Mouse (Mus musculus): ENCODE data around the gene Rad9a. TPM values are rescaled to one million over a fixed set of nuclear protein-coding genes. Genes with fewer than 3 reads are reported as not detected.

Gene Rad9a
- total and polyA plus RNA-seq, 3 experiments, result 21.3 to 37.9 TPM; not detected in 1

- H3K9ac ChIP-seq (ENCODE audit: control insufficient read depth, low read depth, low read length, poor library complexity, severe bottlenecking), result no peak overlapping the region
- H3K9me3 ChIP-seq (replicated peaks; ENCODE audit: insufficient read depth, low read length), result no peaks in the 10 kb centered on the region
- H3K27ac ChIP-seq (ENCODE audit: control insufficient read depth, low read depth, low read length), result no peak overlapping the region
- H3K79me2 ChIP-seq (ENCODE audit: control insufficient read depth, insufficient read depth, low read length, poor library complexity), result peaks cover 15% of the 10 kb centered on the region
- peaks cover 1 to 5% of the 10 kb centered on the region in 2 experiments; a peak in 2 of 4 replicates for H3K36me3 ChIP-seq (ENCODE audit: control insufficient read depth in 1 of 2, insufficient read depth in 2 of 2, low read length in 2 of 2)
- H3K4me1 ChIP-seq (ENCODE audit: control insufficient read depth in 1 of 2, insufficient read depth in 2 of 2, low read length in 2 of 2), result peaks cover 9 to 22% of the 10 kb centered on the region in 2 experiments; a peak in 3 of 4 replicates
- H3K4me3 ChIP-seq (ENCODE audit: control insufficient read depth in 1 of 2, insufficient read depth in 1 of 2, low read depth in 2 of 2, low read length in 2 of 2), result no peak overlapping the region
- no peaks in the 10 kb centered on the region for H3K27me3 ChIP-seq (ENCODE audit: control insufficient read depth in 1 of 2, insufficient read depth in 2 of 2, low read length in 2 of 2)
- no peak for TF ChIP-seq UBTF (IDR thresholded peaks at IDR 0.05; ENCODE audit: borderline replicate concordance, insufficient read depth, low read depth, low read length)
- no peak for TF ChIP-seq SMC3 (IDR thresholded peaks at IDR 0.05; ENCODE audit: low read depth, low read length)
- no peak for TF ChIP-seq MYC (IDR thresholded peaks at IDR 0.05; ENCODE audit: low read depth, low read length)
- no peak for TF ChIP-seq ZMIZ1 (IDR thresholded peaks at IDR 0.05; ENCODE audit: low read depth, low read length)
- no peak for TF ChIP-seq MAFK (IDR thresholded peaks at IDR 0.05; ENCODE audit: borderline replicate concordance, low read depth, low read length)
- TF ChIP-seq TCF12 (IDR thresholded peaks at IDR 0.05; ENCODE audit: low read depth, low read length), result no peak
- TF ChIP-seq POLR2AphosphoS5 (IDR thresholded peaks at IDR 0.05; ENCODE audit: borderline replicate concordance, low read depth, low read length), result no peak
- no peak for TF ChIP-seq POLR2AphosphoS2 (IDR thresholded peaks at IDR 0.05; ENCODE audit: low read length)
- TF ChIP-seq USF1 (IDR thresholded peaks at IDR 0.05; ENCODE audit: low read depth, low read length), result no peak
- no peak for TF ChIP-seq MAX (IDR thresholded peaks at IDR 0.05; ENCODE audit: low read length)
- no peak for TF ChIP-seq RAD21 (IDR thresholded peaks at IDR 0.05; ENCODE audit: low read depth, low read length)
- TF ChIP-seq EP300 (IDR thresholded peaks at IDR 0.05; ENCODE audit: low read depth in 1 of 2, low read length in 2 of 2), result no peak
- TF ChIP-seq KAT2A (conservative IDR thresholded peaks at IDR 0.05; ENCODE audit: low read depth, low read length), result no peak
- TF ChIP-seq USF2 (IDR thresholded peaks at IDR 0.05; ENCODE audit: borderline replicate concordance in 1 of 2, insufficient read depth in 1 of 2, low read depth in 1 of 2, low read length in 2 of 2), result no peak
- no peak for TF ChIP-seq ZKSCAN1 (IDR thresholded peaks at IDR 0.05; ENCODE audit: low read depth, low read length)
- no peak for DNase-seq (ENCODE audit: low read depth, low spot score)
These were observed 49.6 kb downstream of the Rad9a start for GRCm38 (mm10) chr19:4151898-4152297.

- Histone ChIP-seq H3K27me3 (ENCODE audit: control insufficient read depth in 1 of 2, insufficient read depth in 2 of 2, low read length in 2 of 2) (no peaks in the 10 kb centered on the region), H3K9me3 (replicated peaks; ENCODE audit: insufficient read depth, low read length) (no peaks in the 10 kb centered on the region), H3K9ac (ENCODE audit: control insufficient read depth, low read depth, low read length, poor library complexity, severe bottlenecking) (no peak overlapping the region), H3K4me3 (ENCODE audit: control insufficient read depth in 1 of 2, insufficient read depth in 1 of 2, low read depth in 2 of 2, low read length in 2 of 2) (no peak overlapping the region), H3K36me3 (ENCODE audit: control insufficient read depth in 1 of 2, insufficient read depth in 2 of 2, low read length in 2 of 2) (peaks cover 1 to 5% of the 10 kb centered on the region in 2 experiments; a peak in 2 of 4 replicates), H3K4me1 (ENCODE audit: control insufficient read depth in 1 of 2, insufficient read depth in 2 of 2, low read length in 2 of 2) (peaks cover 9 to 22% of the 10 kb centered on the region in 2 experiments; a peak in 3 of 4 replicates), H3K79me2 (ENCODE audit: control insufficient read depth, insufficient read depth, low read length, poor library complexity) (peaks cover 15% of the 10 kb centered on the region), H3K27ac (ENCODE audit: control insufficient read depth, low read depth, low read length) (no peak overlapping the region)
- no peak for DNase-seq (ENCODE audit: low read depth, low spot score)
- TF ChIP-seq E2F4 (IDR thresholded peaks at IDR 0.05; ENCODE audit: borderline replicate concordance, low read depth, low read length), result no peak
- TF ChIP-seq TAL1 (IDR thresholded peaks at IDR 0.05; ENCODE audit: low read length), result no peak
- TF ChIP-seq TBP (IDR thresholded peaks at IDR 0.05; ENCODE audit: low read depth, low read length), result no peak
- TF ChIP-seq USF1 (IDR thresholded peaks at IDR 0.05; ENCODE audit: low read depth, low read length), result no peak
These were observed 50.0 kb downstream of the Rad9a start for GRCm38 (mm10) chr19:4151488-4151860.
